ENCODE assay signal across 17 mouse cellular contexts in genomic region chr13:42957856-42958255, GRCm38 (mm10).
DNase-seq lines count a peak whose midpoint lies in the region; TF ChIP-seq lines count a peak whose summit lies in the region.
"Had no signal": no experiment of that assay in that cellular context is flagged by ENCODE, and none has a peak within 500 bp of the region (broad histone marks: within the 10 kb centered on the region; RNA-seq: fewer than 3 reads in every experiment).

No protein-coding gene starts in this region.

- H3K9me3 ChIP-seq in ES-E14 (ENCODE audit: control insufficient read depth, insufficient read depth, low read depth, low read length), result no peaks in the 10 kb centered on the region
- H3K9me3 ChIP-seq: embryonic facial prominence, embryonic 12.5 days; forebrain, embryonic 10.5 days; midbrain, embryonic 15.5 days had no signal

- H3K27ac ChIP-seq in ES-E14 (ENCODE audit: insufficient read depth, low read depth, low read length, poor library complexity, severe bottlenecking), result no peak overlapping the region
- H3K27ac ChIP-seq: embryonic facial prominence, embryonic 12.5 days; forebrain, embryonic 10.5 days; heart, adult 2 months; midbrain, embryonic 15.5 days had no signal

- H3K4me1 ChIP-seq in ES-E14 (ENCODE audit: control insufficient read depth in 2 of 2, insufficient read depth in 2 of 2, low read length in 2 of 2, poor library complexity in 1 of 2), result 0 out of 4 replicates have a peak, but pooled peaks cover 0 to 2% of the 10 kb centered on the region in 2 experiments
- H3K4me1 ChIP-seq: embryonic facial prominence, embryonic 12.5 days; midbrain, embryonic 15.5 days had no signal

- intact Hi-C loops in gastrocnemius, postnatal 14 days (cut with DNase I; ENCODE audit: low total_unique reads), result no loop called here

- no peaks in the 10 kb centered on the region for H3K36me3 ChIP-seq in ES-E14 (ENCODE audit: control insufficient read depth, insufficient read depth, low read length, poor library complexity, severe bottlenecking)
- H3K36me3 ChIP-seq: embryonic facial prominence, embryonic 12.5 days; forebrain, embryonic 10.5 days; midbrain, embryonic 15.5 days had no signal

- H3K4me3 ChIP-seq in ES-E14 (ENCODE audit: insufficient read depth in 1 of 2, low read depth in 1 of 2, low read length in 2 of 2, poor library complexity in 1 of 2, severe bottlenecking in 1 of 2), result no peak overlapping the region
- H3K4me3 ChIP-seq: embryonic facial prominence, embryonic 12.5 days; forebrain, embryonic 10.5 days; heart, adult 2 months; midbrain, embryonic 15.5 days had no signal

- DNase-seq in embryo, embryonic 10 days (ENCODE audit: low spot score), result peak; percentile 14
- DNase-seq in embryo, embryonic 9.5 days (ENCODE audit: extremely low spot score), result no peak
- DNase-seq in kidney, postnatal 4 days, result peak; percentile 35 to 43
- no peak for DNase-seq in kidney, postnatal 36 days
- peak; percentile 22 for DNase-seq in ES-E14 (ENCODE audit: low read depth, low spot score)
- DNase-seq in heart, postnatal 4 days, result peak; percentile 44
- no peak for DNase-seq in neural tube, embryonic 10.5 days (ENCODE audit: extremely low spot score, low spot score)
- DNase-seq in gastrocnemius, postnatal 14 days, result no peak
- DNase-seq: adrenal gland, adult 2 months; cerebellum, postnatal 10 days; liver; right cerebral cortex, adult 18-20 months; thymus, postnatal 4 days had no signal

- H3K9ac ChIP-seq in ES-E14 (ENCODE audit: insufficient read depth, low read depth, low read length, poor library complexity, severe bottlenecking), result no peak overlapping the region
- H3K9ac ChIP-seq: embryonic facial prominence, embryonic 12.5 days; midbrain, embryonic 15.5 days had no signal

- in situ Hi-C loops in ES-E14 (cut with MboI; ENCODE audit: low sequenced_read_pairs in 2 of 2, unreplicated experiment in 2 of 2), result no loop called here

TF ChIP-seq in ES-E14, 5 proteins besides CTCF, POLR2A, EP300 and RAD21:
- TF ChIP-seq ZNF384 (IDR thresholded peaks at IDR 0.05; ENCODE audit: low read depth, low read length) (no peak), CHD2 (IDR thresholded peaks at IDR 0.05; ENCODE audit: low read depth, low read length) (no peak), ZC3H11A (IDR thresholded peaks at IDR 0.05; ENCODE audit: borderline replicate concordance, low read depth, low read length) (no peak), MAFK (IDR thresholded peaks at IDR 0.05; ENCODE audit: insufficient read depth, low read depth, low read length) (no peak), HCFC1 (IDR thresholded peaks at IDR 0.05; ENCODE audit: borderline replicate concordance, insufficient read depth, low read length) (no peak)

Comparison
In these comparisons a context has a peak if more than half of its experiments do, and no peak if none do; other contexts are left out.
1. DNase-seq: peak in embryo, embryonic 10 days (single experiment), kidney, postnatal 4 days (2 of 2), ES-E14 (single experiment) and heart, postnatal 4 days (single experiment); none in embryo, embryonic 9.5 days (single experiment), kidney, postnatal 36 days (0 of 2), neural tube, embryonic 10.5 days (single experiment) and gastrocnemius, postnatal 14 days (single experiment).